Mouse (Mus musculus) liver, postnatal 0 days (tissue): ENCODE data around the gene Gm4907. TPM values are rescaled to one million over a fixed set of nuclear protein-coding genes. Genes with fewer than 3 reads are reported as not detected.
"Not testable (repeated sequence)": the region's sequence is repeated elsewhere in the genome, so short reads cannot be mapped to it uniquely, and the experiment has no call there.

Experiments used
- ATAC-seq: fragments of 200-750 bp; cut with Nextera tagmentation; 2 replicates; pipeline ENCODE4 v1.8.0; 2017; ENCODE audit warnings: mild to moderate bottlenecking, moderate library complexity
- DNase-seq: peaks from one replicate; pipeline ENCODE4 v3.0.0-alpha.2; 2016
- H3K27ac ChIP-seq: fragments of 300-500 bp; sonication (generic); 2 replicates; pipeline ENCODE4 v1.5.1; 2014; ENCODE audit warnings: antibody characterized with exemption, moderate library complexity, mild to moderate bottlenecking, low read depth
- H3K27me3 ChIP-seq: fragments of 300-500 bp; sonication (generic); 2 replicates; pipeline ENCODE4 v1.6.1; 2014; ENCODE audit warnings: low read length, control low read depth, mixed read lengths; ENCODE audit not compliant: insufficient read depth
- H3K36me3 ChIP-seq: fragments of 300-500 bp; sonication (generic); replicated peaks from 2 replicates; pipeline ENCODE4 v1.6.1; 2014; ENCODE audit warnings: mild to moderate bottlenecking, control low read depth, low read length, moderate library complexity, mixed read lengths; ENCODE audit not compliant: insufficient read depth
- H3K4me1 ChIP-seq: fragments of 300-500 bp; sonication (generic); 2 replicates; pipeline ENCODE4 v1.6.1; 2014; ENCODE audit warnings: antibody characterized with exemption, mild to moderate bottlenecking, control low read depth; ENCODE audit not compliant: insufficient read depth
- H3K4me2 ChIP-seq: fragments of 300-500 bp; sonication (generic); 2 replicates; pipeline ENCODE4 v1.6.1; 2014; ENCODE audit warnings: low read depth, mild to moderate bottlenecking, low read length, moderate library complexity, mixed read lengths
- H3K4me3 ChIP-seq: fragments of 300-500 bp; sonication (generic); 2 replicates; pipeline ENCODE4 v1.5.1; 2014; ENCODE audit warnings: low read depth, low read length
- H3K9ac ChIP-seq: fragments of 300-500 bp; sonication (generic); replicated peaks from 2 replicates; pipeline ENCODE4 v1.6.1; 2014; ENCODE audit warnings: mild to moderate bottlenecking, moderate library complexity
- H3K9me3 ChIP-seq: fragments of 300-500 bp; sonication (generic); 2 replicates; pipeline ENCODE4 v1.6.1; 2016; ENCODE audit warnings: mild to moderate bottlenecking, control low read depth, low read length, mixed read lengths
- CTCF ChIP-seq: sonication (generic); IDR thresholded peaks from 2 replicates; pipeline ENCODE4 v1.5.1; 2016; ENCODE audit warnings: antibody characterized with exemption, low read depth
- EP300 ChIP-seq: IDR thresholded peaks from 2 replicates; pipeline ENCODE4 v1.6.1; 2016; ENCODE audit warnings: antibody characterized with exemption, low read depth, mild to moderate bottlenecking
- WGBS: fragments of 180-500 bp; shearing (Covaris S2); extraction: QIAGEN DNeasy Blood & Tissue Kit; methylation state at CpG from one replicate; pipeline ENCODE4 v1.1.7; 2014; ENCODE audit not compliant: insufficient replicate concordance; 5-methylcytosine and 5-hydroxymethylcytosine counted together
- polyA plus RNA-seq: library from polyadenylated mRNA; unstranded; fragments of >200 nt; fragmentation: Nextera tagmentation; extraction: Ambion mirVana; gene quantifications from 2 replicates; pipeline ENCODE4 v1.2.1, GENCODE M21; 2015

Gene Gm4907
- polyA plus RNA-seq = not detected in 2 replicates

DNA sequence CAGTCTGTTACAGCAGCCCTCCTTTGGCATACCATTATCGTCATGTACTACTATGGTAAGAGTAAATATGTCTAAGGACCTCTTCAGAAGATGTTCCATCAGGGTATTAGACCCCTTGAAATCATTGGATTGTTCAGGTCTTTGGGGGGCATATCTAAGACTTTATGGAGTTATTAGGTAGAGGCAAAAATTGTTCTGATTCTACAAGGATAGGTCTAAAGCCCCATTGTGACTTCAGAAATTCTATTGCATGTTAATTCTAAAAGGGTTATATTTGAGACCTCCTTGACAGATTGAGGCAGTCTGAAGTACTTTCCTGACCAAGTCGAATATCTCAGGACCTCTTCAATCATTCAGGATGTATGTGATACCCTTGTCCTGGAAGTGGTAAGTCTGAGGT lies at the start of gene Gm4907:
Gene Gm4907 (plus strand): TSS at position 301 of the 400 bp plus-strand sequence.
- not testable (repeated sequence) for H3K9ac ChIP-seq, H3K4me3 ChIP-seq, H3K4me2 ChIP-seq, H3K36me3 ChIP-seq, ATAC-seq, H3K4me1 ChIP-seq, H3K9me3 ChIP-seq, DNase-seq, H3K27ac ChIP-seq, H3K27me3 ChIP-seq
- WGBS = 49% methylated on average over 2 of the region's 2 CpGs

DNA sequence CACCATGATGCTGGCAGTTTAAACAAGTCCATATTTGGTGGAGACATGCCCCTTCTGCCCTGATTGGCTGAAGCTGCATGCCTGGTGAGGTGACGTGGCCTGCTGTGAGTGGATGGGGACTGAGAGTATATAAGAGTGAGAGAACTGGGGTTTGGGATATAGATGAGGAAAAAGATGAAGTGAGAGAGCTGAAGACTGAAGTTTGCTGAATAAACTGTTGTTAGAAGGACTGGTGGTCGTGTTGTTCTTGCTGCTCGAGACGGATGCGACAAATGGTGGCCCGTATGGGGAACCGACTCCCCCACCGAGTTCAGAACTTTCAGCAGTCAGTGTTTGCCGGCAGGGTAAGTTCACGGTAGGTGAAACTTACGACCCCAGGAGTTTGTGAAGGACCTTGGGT lies 48.6 kb upstream of the Gm4907 start:
- H3K36me3 ChIP-seq, H3K9me3 ChIP-seq, ATAC-seq, H3K4me3 ChIP-seq, H3K4me2 ChIP-seq, H3K4me1 ChIP-seq, H3K27ac ChIP-seq, H3K9ac ChIP-seq, H3K27me3 ChIP-seq, DNase-seq: not testable (repeated sequence)
- WGBS = 76% methylated on average over 11 of the region's 11 CpGs

GRCm38 (mm10) chrX:23840921-23841320 lies 41.4 kb upstream of the Gm4907 start:
- TF ChIP-seq CTCF (no peak), EP300 (no peak)
- H3K4me3 ChIP-seq = no peak overlapping the region
- no peaks in the 10 kb centered on the region for H3K36me3 ChIP-seq
- 61% methylated on average over 1 of the region's 1 CpGs for WGBS
- H3K4me1 ChIP-seq = no peaks in the 10 kb centered on the region
- no peaks in the 10 kb centered on the region for H3K9me3 ChIP-seq
- ATAC-seq (no peak), DNase-seq (no peak)
- no peak overlapping the region for H3K9ac ChIP-seq
- no peaks in the 10 kb centered on the region for H3K27me3 ChIP-seq
- no peak overlapping the region for H3K4me2 ChIP-seq
- no peak overlapping the region for H3K27ac ChIP-seq

DNA sequence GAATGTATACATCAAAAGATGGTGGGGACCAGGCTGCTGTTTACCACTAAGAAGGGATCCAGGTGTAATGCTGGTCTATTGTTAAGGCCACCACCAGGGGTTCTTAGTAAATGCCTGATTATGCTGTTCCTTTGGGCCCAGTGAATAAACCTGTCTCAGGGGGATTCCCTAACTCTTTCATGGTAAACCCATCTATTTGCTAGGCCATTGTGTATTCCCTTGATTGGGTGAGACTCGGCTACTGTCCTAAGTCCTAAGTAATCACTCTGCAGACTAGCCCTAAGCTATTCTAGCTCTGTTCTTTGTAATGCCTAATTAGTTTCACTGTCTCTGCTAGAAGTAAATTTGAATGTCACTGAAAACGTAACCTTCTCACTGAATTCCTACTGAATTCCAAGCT lies 71.8 kb downstream of the Gm4907 start:
- no peaks in the 10 kb centered on the region for H3K27me3 ChIP-seq
- no peak overlapping the region for H3K4me2 ChIP-seq
- no peaks in the 10 kb centered on the region for H3K36me3 ChIP-seq
- H3K9ac ChIP-seq = no peak overlapping the region
- no peak overlapping the region for H3K4me3 ChIP-seq
- H3K4me1 ChIP-seq = no peaks in the 10 kb centered on the region
- H3K27ac ChIP-seq = no peak overlapping the region
- H3K9me3 ChIP-seq = no peaks in the 10 kb centered on the region
- TF ChIP-seq CTCF (no peak), EP300 (no peak)
- DNase-seq (no peak), ATAC-seq (no peak)
- WGBS = 67% methylated on average over 2 of the region's 2 CpGs

Other genes starting within 250 kb of the Gm4907 start
- gene Wdr44, start 189.5 kb upstream of the Gm4907 start, polyA plus RNA-seq = 3.4 and 3.7 TPM in 2 replicates
- gene Gm4985, start 76.4 kb downstream of the Gm4907 start, polyA plus RNA-seq = not detected in 2 replicates